Mouse (Mus musculus) hindbrain, embryonic 16.5 days (tissue): ENCODE measurements at regions not wholly inside any gene's neighbourhood (a gene's known extent, or its start where the extent isn't known, plus 50 kb on each side); places are given as distances from the start of the nearest gene placed in this dataset.

ENCODE experiments used
- ATAC-seq: fragments of 200-750 bp; cut with Nextera tagmentation; 2 replicates; pipeline ENCODE4 v1.8.0; 2017; ENCODE audit warnings: moderate TSS enrichment, moderate library complexity
- H3K27ac ChIP-seq: fragments of 300-500 bp; sonication (generic); 2 replicates; pipeline ENCODE4 v1.5.1; 2014; ENCODE audit warnings: low read depth, mild to moderate bottlenecking, control low read depth, low read length, moderate library complexity
- H3K27me3 ChIP-seq: fragments of 300-500 bp; sonication (generic); replicated peaks from 2 replicates; pipeline ENCODE4 v1.6.1; 2014; ENCODE audit warnings: low read length; ENCODE audit not compliant: control insufficient read depth, insufficient read depth
- H3K36me3 ChIP-seq: fragments of 300-500 bp; sonication (generic); 2 replicates; pipeline ENCODE4 v1.6.1; 2014; ENCODE audit warnings: mild to moderate bottlenecking, low read length, moderate library complexity, mixed read lengths; ENCODE audit not compliant: control insufficient read depth, insufficient read depth
- H3K4me1 ChIP-seq: fragments of 300-500 bp; sonication (generic); 2 replicates; pipeline ENCODE4 v1.6.1; 2014; ENCODE audit warnings: low read depth, low read length; ENCODE audit not compliant: control insufficient read depth, insufficient read depth
- H3K4me2 ChIP-seq: fragments of 300-500 bp; sonication (generic); 2 replicates; pipeline ENCODE4 v1.6.1; 2014; ENCODE audit warnings: mild to moderate bottlenecking, low read length, control low read depth, moderate library complexity
- H3K4me3 ChIP-seq: fragments of 300-500 bp; sonication (generic); 2 replicates; pipeline ENCODE4 v1.5.1; 2014; ENCODE audit warnings: mild to moderate bottlenecking, low read length, control low read depth, moderate library complexity
- H3K9ac ChIP-seq: fragments of 300-500 bp; sonication (generic); 2 replicates; pipeline ENCODE4 v1.6.1; 2014; ENCODE audit warnings: low read depth, mild to moderate bottlenecking, control low read depth, low read length, moderate library complexity
- H3K9me3 ChIP-seq: fragments of 300-500 bp; sonication (generic); 2 replicates; pipeline ENCODE4 v1.6.1; 2014; ENCODE audit warnings: mild to moderate bottlenecking, low read length, moderate library complexity; ENCODE audit not compliant: control insufficient read depth
- WGBS: fragments of 180-500 bp; shearing (Covaris S2); extraction: QIAGEN DNeasy Blood & Tissue Kit; methylation state at CpG from one replicate; pipeline ENCODE4 v1.1.7; 2014; 5-methylcytosine and 5-hydroxymethylcytosine counted together

DNA sequence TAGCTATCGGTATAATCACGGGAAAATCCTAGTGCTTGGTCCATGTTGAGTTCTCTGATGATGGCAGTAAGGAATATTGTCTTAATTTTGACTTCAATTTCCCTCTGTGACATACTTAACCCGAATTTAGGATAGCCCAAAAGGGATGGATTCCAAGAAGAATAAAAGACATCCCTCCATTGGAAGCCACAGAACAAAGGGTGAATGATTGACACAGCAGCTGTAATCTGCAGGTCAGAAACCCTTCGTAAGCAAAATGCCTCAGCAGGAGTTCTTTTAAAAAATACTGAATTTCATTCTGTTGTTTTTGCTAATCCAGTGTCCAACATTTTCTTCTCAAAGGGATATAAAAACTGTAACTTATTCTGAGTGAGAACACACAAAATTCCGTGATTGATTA, 492.7 kb downstream of the Epha3 start:
- ATAC-seq = no peak
- Histone ChIP-seq H3K4me1 (no peaks in the 10 kb centered on the region), H3K4me2 (no peak overlapping the region), H3K27me3 (no peaks in the 10 kb centered on the region), H3K4me3 (no peak overlapping the region), H3K27ac (no peak overlapping the region), H3K36me3 (no peaks in the 10 kb centered on the region), H3K9ac (no peak overlapping the region), H3K9me3 (no peaks in the 10 kb centered on the region)
- 50% methylated on average over 5 of the region's 5 CpGs for WGBS

DNA sequence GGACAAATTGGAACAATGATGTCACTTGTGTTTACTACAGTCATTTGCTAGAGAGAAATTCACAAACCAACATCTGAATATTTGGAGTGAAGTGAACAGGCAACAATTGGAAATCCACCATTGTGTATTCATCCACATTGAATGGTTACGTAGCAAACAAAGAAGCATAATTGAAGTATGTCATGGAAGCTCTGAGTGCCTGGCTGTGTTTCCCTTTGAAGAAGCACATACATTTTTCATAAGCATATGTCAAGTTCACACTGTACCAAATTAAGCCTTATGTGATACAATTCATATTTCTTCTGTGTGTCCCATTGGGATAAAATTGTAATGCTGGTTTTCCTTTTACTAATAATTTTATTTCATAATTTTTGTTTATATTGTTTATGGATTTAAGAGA, 459.0 kb downstream of the Epha3 start:
- Histone ChIP-seq H3K27me3 (no peaks in the 10 kb centered on the region), H3K27ac (no peak overlapping the region), H3K9ac (no peak overlapping the region), H3K4me3 (no peak overlapping the region), H3K36me3 (no peaks in the 10 kb centered on the region), H3K9me3 (no peaks in the 10 kb centered on the region), H3K4me1 (no peaks in the 10 kb centered on the region), H3K4me2 (no peak overlapping the region)
- WGBS = 66% methylated on average over 1 of the region's 1 CpGs
- ATAC-seq = no peak

GRCm38 (mm10) chr16:63412656-63413055, 451.3 kb downstream of the Epha3 start:
- Histone ChIP-seq H3K36me3 (no peaks in the 10 kb centered on the region), H3K4me3 (no peak overlapping the region), H3K4me1 (no peaks in the 10 kb centered on the region), H3K27ac (no peak overlapping the region), H3K9me3 (no peaks in the 10 kb centered on the region), H3K9ac (no peak overlapping the region), H3K4me2 (no peak overlapping the region), H3K27me3 (no peaks in the 10 kb centered on the region)
- no peak for ATAC-seq
- WGBS = 84% methylated on average over 1 of the region's 1 CpGs

DNA sequence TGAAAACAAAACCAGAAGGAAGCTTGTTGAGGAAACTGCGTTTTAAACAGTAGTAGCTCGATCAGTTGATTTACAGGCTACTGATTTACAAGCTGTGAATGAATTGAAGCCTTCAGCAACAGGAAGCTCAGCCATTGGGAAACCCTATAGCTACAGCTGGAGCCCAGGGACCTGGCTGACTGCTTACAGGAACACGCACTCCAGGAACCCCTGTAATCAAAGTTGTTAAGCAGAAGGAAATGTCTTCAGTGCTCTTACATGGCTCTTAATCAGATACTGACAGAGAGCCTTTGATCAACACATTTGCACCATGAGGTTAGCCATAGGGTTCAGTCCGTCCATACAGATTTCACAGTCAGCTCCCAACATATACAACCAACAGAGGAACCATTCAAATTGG, 411.7 kb downstream of the Epha3 start:
- H3K4me2 ChIP-seq = no peak overlapping the region
- no peak overlapping the region for H3K9ac ChIP-seq
- no peak overlapping the region for H3K27ac ChIP-seq
- H3K36me3 ChIP-seq = no peaks in the 10 kb centered on the region
- no peak overlapping the region for H3K4me3 ChIP-seq
- H3K9me3 ChIP-seq = no peaks in the 10 kb centered on the region
- H3K27me3 ChIP-seq = no peaks in the 10 kb centered on the region
- H3K4me1 ChIP-seq = no peaks in the 10 kb centered on the region
- no peak for ATAC-seq
- WGBS = 69% methylated on average over 4 of the region's 4 CpGs

DNA sequence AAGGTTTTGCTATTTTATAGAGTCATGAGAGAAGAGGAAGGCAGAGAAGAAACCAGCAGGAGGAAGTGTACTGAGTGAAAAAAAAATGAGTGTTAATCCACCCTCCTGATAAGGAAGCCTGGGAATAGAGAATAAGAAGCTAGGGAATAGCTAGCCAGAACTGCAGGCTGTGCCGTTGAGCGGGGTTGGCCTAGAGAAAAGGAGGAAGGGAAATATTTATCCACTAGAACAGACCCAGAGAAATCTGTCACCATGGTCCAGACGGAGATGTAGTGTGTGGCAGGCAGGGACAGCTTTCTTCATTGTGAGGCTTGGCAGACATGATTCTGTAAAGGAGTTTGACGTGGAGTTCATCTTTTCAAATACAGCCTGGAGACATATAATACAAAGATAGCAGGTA, 397.4 kb downstream of the Epha3 start:
- Histone ChIP-seq H3K27ac (no peak overlapping the region), H3K4me1 (no peaks in the 10 kb centered on the region), H3K36me3 (no peaks in the 10 kb centered on the region), H3K4me3 (no peak overlapping the region), H3K4me2 (no peak overlapping the region), H3K9me3 (no peaks in the 10 kb centered on the region), H3K27me3 (no peaks in the 10 kb centered on the region), H3K9ac (no peak overlapping the region)
- WGBS = 77% methylated on average over 4 of the region's 4 CpGs
- no peak for ATAC-seq

- H3K4me3 ChIP-seq = no peak overlapping the region
- no peaks in the 10 kb centered on the region for H3K9me3 ChIP-seq
- no peaks in the 10 kb centered on the region for H3K27me3 ChIP-seq
- no peak overlapping the region for H3K4me2 ChIP-seq
- no peak for ATAC-seq
- no peak overlapping the region for H3K9ac ChIP-seq
- no peak overlapping the region for H3K27ac ChIP-seq
- WGBS = 78% methylated on average over 1 of the region's 1 CpGs
- H3K36me3 ChIP-seq = no peaks in the 10 kb centered on the region
- H3K4me1 ChIP-seq = no peaks in the 10 kb centered on the region
These were observed 395.1 kb downstream of the Epha3 start for GRCm38 (mm10) chr16:63468851-63469250.
